Mouse (Mus musculus) liver, adult 2 months (tissue): ENCODE measurements at regions not wholly inside any gene's neighbourhood (a gene's known extent, or its start where the extent isn't known, plus 50 kb on each side); places are given as distances from the start of the nearest gene placed in this dataset.

Experiments
- CTCF ChIP-seq: fragments of 200-500 bp; IDR thresholded peaks from 2 replicates; pipeline ENCODE4 v1.5.1; 2011; ENCODE audit warnings: low read depth, low read length, control low read depth
- POLR2A ChIP-seq: fragments of 200-500 bp; IDR thresholded peaks from 2 replicates; pipeline ENCODE4 v1.6.1; 2011; ENCODE audit warnings: low read length, control low read depth; ENCODE audit not compliant: insufficient read depth; ENCODE audit errors: extremely low read depth

DNA sequence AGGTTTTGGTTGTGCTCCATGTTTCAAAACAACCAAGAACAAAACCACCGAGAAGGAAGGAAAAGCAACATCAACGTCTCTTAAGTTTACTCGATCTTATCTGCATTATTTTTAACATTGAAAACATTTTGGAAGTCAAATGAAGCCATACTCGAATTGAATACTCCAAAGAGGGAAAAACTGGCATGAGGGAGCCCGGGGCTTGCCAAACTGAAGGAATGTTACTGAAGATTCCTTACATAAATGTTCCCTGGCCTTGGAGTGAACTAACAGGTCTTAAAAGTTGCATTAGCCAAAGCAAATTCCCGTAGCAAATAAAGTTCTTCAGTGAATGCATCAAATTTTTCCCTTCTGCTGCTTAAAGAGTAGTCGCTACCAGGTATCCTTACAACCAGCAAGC, 87.8 kb downstream of the Cox18 start:
- no peak for TF ChIP-seq CTCF
- TF ChIP-seq POLR2A, result no peak
